Mouse (Mus musculus): ENCODE measurements around the gene Gm45713. TPM values are rescaled to one million over a fixed set of nuclear protein-coding genes. Genes with fewer than 3 reads are reported as not detected.

Gm45713 gene
- polyA plus RNA-seq, 1 experiment = 0.95 TPM

DNA sequence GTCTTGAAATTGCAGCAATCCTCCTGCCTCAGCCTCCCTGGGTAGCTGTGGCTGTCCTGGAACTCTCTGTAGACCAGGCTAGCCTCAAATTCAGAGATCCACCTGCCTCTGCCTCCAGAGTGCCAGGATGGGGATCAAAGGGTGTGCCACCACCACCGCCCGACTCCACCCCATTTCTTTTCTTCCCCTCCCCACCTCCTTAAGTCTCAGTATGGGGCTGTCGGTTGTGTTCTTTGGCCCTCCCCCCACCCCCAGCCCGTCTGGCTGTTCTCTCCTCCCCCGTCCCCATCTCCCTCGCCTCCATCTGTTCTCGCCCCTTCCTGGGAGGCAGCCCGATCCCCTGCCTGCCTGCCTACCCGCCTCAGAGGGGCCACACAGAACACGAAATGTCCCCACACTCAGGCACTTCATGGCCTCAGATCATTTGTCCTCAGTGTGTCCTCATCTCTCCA is 30.9 kb upstream of the Gm45713 start:
- H3K27me3 ChIP-seq (ENCODE audit: control insufficient read depth, insufficient read depth, insufficient read length) = peaks cover 55% of the 10 kb centered on the region
- no peak for TF ChIP-seq CEBPB (IDR thresholded peaks at IDR 0.05; ENCODE audit: low read depth)
- no peak for TF ChIP-seq MYOD1 (IDR thresholded peaks at IDR 0.05; ENCODE audit: control insufficient read depth, insufficient read length, low read depth)
- TF ChIP-seq CTCF (IDR thresholded peaks at IDR 0.05; ENCODE audit: control insufficient read depth, insufficient read depth, insufficient read length) = no peak
- no peak for TF ChIP-seq MAX (IDR thresholded peaks at IDR 0.05)
- TF ChIP-seq USF1 (IDR thresholded peaks at IDR 0.05; ENCODE audit: low read depth) = no peak
- TF ChIP-seq MYOG (IDR thresholded peaks at IDR 0.05; ENCODE audit: control insufficient read depth, extremely low read depth, insufficient read length) = no peak
- TF ChIP-seq FOSL1 (IDR thresholded peaks at IDR 0.05; ENCODE audit: insufficient read depth, low read length, poor library complexity, severe bottlenecking) = no peak
- H3K36me3 ChIP-seq (ENCODE audit: control insufficient read depth, insufficient read depth) = no peaks in the 10 kb centered on the region
- H3ac ChIP-seq (ENCODE audit: control insufficient read depth, insufficient read length, low read depth) = no peak overlapping the region
- H3K79me2 ChIP-seq (ENCODE audit: control insufficient read depth, insufficient read depth) = no peaks in the 10 kb centered on the region
- no peaks in the 10 kb centered on the region for H3K79me3 ChIP-seq (ENCODE audit: low read depth)
- H3K4me3 ChIP-seq (ENCODE audit: insufficient read depth, poor library complexity, severe bottlenecking) = no peak overlapping the region

DNA sequence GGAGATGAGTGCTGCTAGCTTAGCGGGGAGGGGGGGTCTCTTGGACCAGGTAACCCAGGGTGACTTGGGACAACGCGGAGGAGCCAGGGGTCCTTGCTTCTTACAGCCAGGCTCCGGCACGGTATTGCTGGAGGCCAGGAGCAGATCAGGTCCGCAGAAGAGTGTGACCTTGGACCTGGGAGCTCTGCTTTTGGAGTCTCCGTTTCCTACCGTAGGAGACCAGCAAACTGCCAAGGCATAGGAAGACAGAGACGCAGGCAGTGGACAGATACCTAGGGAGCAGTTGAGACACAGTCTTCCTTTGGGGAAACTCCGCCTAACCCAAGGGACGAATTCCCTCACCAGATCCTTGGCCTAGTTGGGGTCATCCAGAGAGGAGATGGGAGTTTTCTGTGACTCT is 29.7 kb upstream of the Gm45713 start:
- no peaks in the 10 kb centered on the region for H3K36me3 ChIP-seq (ENCODE audit: control insufficient read depth, insufficient read depth)
- H3K79me3 ChIP-seq (ENCODE audit: low read depth) = no peaks in the 10 kb centered on the region
- TF ChIP-seq MYOD1 (IDR thresholded peaks at IDR 0.05; ENCODE audit: control insufficient read depth, insufficient read length, low read depth) (no peak), USF1 (IDR thresholded peaks at IDR 0.05; ENCODE audit: low read depth) (no peak), MAX (IDR thresholded peaks at IDR 0.05) (no peak), MYOG (IDR thresholded peaks at IDR 0.05; ENCODE audit: control insufficient read depth, extremely low read depth, insufficient read length) (no peak), FOSL1 (IDR thresholded peaks at IDR 0.05; ENCODE audit: insufficient read depth, low read length, poor library complexity, severe bottlenecking) (no peak), CTCF (IDR thresholded peaks at IDR 0.05; ENCODE audit: control insufficient read depth, insufficient read depth, insufficient read length) (no peak), CEBPB (IDR thresholded peaks at IDR 0.05; ENCODE audit: low read depth) (no peak)
- peaks cover 55% of the 10 kb centered on the region for H3K27me3 ChIP-seq (ENCODE audit: control insufficient read depth, insufficient read depth, insufficient read length)
- H3ac ChIP-seq (ENCODE audit: control insufficient read depth, insufficient read length, low read depth) = no peak overlapping the region
- no peak overlapping the region for H3K4me3 ChIP-seq (ENCODE audit: insufficient read depth, poor library complexity, severe bottlenecking)
- H3K79me2 ChIP-seq (ENCODE audit: control insufficient read depth, insufficient read depth) = no peaks in the 10 kb centered on the region

DNA sequence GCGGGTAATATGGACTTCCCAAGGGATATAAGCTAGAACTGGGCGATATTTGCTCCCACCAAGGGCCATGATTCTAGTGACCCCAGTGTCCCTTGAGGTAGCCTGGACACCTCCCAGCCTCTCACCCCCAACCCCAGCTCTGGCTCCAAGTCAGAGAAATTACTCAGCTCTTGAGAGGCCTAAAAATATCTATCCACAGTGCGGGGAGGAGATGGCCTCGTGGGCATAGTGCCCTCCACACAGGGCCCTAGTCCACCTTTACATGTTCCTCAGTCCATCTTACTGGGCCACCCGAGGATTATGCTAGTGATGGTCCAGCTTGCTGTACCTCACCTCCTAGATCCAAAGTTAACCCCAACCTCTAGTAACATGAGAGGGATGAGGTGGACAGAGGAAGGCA is 28.8 kb upstream of the Gm45713 start:
- TF ChIP-seq FOSL1 (IDR thresholded peaks at IDR 0.05; ENCODE audit: insufficient read depth, low read length, poor library complexity, severe bottlenecking) (no peak), MAX (IDR thresholded peaks at IDR 0.05) (no peak), MYOG (IDR thresholded peaks at IDR 0.05; ENCODE audit: control insufficient read depth, extremely low read depth, insufficient read length) (no peak), CEBPB (IDR thresholded peaks at IDR 0.05; ENCODE audit: low read depth) (no peak), CTCF (IDR thresholded peaks at IDR 0.05; ENCODE audit: control insufficient read depth, insufficient read depth, insufficient read length) (no peak), USF1 (IDR thresholded peaks at IDR 0.05; ENCODE audit: low read depth) (no peak), MYOD1 (IDR thresholded peaks at IDR 0.05; ENCODE audit: control insufficient read depth, insufficient read length, low read depth) (no peak)
- Histone ChIP-seq H3K79me3 (ENCODE audit: low read depth) (no peaks in the 10 kb centered on the region), H3K4me3 (ENCODE audit: insufficient read depth, poor library complexity, severe bottlenecking) (no peak overlapping the region), H3ac (ENCODE audit: control insufficient read depth, insufficient read length, low read depth) (no peak overlapping the region), H3K36me3 (ENCODE audit: control insufficient read depth, insufficient read depth) (no peaks in the 10 kb centered on the region), H3K79me2 (ENCODE audit: control insufficient read depth, insufficient read depth) (no peaks in the 10 kb centered on the region), H3K27me3 (ENCODE audit: control insufficient read depth, insufficient read depth, insufficient read length) (peaks cover 52% of the 10 kb centered on the region)

DNA sequence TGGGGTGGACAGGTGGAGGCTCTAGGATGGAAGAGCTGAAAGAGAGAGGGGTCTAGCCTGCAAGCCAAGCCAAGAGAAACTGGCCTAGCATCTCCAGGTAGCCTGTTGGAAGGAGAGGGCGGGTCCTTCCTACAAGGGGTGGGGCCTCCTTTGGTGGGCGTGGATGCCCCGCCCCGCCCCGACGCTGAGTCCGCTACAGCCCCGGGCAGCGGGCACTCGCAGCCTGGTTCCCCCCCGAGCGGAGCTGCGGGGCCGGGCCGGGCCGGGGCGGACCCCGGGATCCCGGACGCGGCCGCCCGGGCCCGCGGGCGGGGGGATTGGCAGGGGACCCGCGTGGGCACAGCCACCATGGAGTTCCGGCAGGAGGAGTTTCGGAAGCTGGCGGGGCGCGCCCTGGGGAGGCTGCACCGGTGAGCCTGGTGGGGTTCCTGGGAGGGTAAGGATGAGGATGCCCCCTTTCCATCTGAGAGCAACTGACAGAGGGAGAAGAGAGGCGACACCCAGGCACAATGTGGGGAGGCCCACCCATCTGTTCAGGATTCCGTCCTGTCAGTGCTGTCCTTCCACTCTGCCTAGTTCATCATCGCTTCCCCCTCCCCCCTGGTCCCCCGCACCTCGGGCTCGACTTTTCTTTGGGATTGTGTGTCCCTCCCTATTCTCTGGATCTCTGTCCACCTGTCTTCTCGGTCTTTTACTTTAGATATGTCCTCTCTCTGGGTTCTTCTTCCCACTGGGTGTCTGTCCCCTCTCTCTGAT is 27.9 kb upstream of the Gm45713 start, which contains the start of gene Slc17a7:
Gene Slc17a7, plus strand, starts transcription at position 215 of the 756 bp plus-strand sequence.
- TF ChIP-seq CEBPB (IDR thresholded peaks at IDR 0.05; ENCODE audit: low read depth) = no peak
- no peak for TF ChIP-seq USF1 (IDR thresholded peaks at IDR 0.05; ENCODE audit: low read depth)
- no peak for TF ChIP-seq CTCF (IDR thresholded peaks at IDR 0.05; ENCODE audit: control insufficient read depth, insufficient read depth, insufficient read length)
- peaks cover 45% of the 10 kb centered on the region for H3K27me3 ChIP-seq (ENCODE audit: control insufficient read depth, insufficient read depth, insufficient read length)

DNA sequence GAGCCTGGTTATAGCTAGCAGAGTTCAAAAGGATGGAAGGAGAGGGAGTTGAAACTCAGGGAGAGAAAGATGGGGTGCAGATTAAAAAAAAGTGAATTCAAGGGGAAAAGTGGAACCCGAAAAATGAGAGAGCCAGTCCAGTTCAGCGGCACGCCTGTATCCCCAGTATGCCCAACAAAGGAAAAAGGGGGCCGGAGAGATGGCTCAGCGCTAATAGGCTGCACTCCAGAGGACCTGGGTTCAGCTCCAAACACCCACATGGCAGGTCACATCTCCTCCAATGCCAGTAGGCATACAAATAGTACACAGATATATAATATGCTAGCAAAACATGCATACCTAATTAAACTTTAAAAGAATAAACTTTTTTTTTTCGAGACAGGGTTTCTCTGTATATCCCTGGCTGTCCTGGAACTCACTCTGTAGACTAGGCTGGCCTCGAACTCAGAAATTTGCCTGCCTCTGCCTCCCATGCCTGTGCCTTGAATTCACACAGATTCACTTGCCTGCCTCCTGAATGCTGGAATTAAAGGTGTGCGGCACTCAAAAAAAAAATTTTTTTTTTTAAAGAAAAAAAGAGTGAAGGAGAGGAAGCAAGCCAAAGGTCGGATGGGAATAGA is 27.1 kb upstream of the Gm45713 start:
- Histone ChIP-seq H3K27me3 (ENCODE audit: control insufficient read depth, insufficient read depth, insufficient read length) (peaks cover 37% of the 10 kb centered on the region), H3K4me3 (ENCODE audit: insufficient read depth, poor library complexity, severe bottlenecking) (no peak overlapping the region), H3K36me3 (ENCODE audit: control insufficient read depth, insufficient read depth) (no peaks in the 10 kb centered on the region), H3ac (ENCODE audit: control insufficient read depth, insufficient read length, low read depth) (no peak overlapping the region), H3K79me2 (ENCODE audit: control insufficient read depth, insufficient read depth) (no peaks in the 10 kb centered on the region), H3K79me3 (ENCODE audit: low read depth) (no peaks in the 10 kb centered on the region)
- no peak for TF ChIP-seq FOSL1 (IDR thresholded peaks at IDR 0.05; ENCODE audit: insufficient read depth, low read length, poor library complexity, severe bottlenecking)
- no peak for TF ChIP-seq MAX (IDR thresholded peaks at IDR 0.05)
- no peak for TF ChIP-seq MYOD1 (IDR thresholded peaks at IDR 0.05; ENCODE audit: control insufficient read depth, insufficient read length, low read depth)
- TF ChIP-seq USF1 (IDR thresholded peaks at IDR 0.05; ENCODE audit: low read depth) = no peak
- no peak for TF ChIP-seq CTCF (IDR thresholded peaks at IDR 0.05; ENCODE audit: control insufficient read depth, insufficient read depth, insufficient read length)
- no peak for TF ChIP-seq MYOG (IDR thresholded peaks at IDR 0.05; ENCODE audit: control insufficient read depth, extremely low read depth, insufficient read length)
- no peak for TF ChIP-seq CEBPB (IDR thresholded peaks at IDR 0.05; ENCODE audit: low read depth)

More for the DNA sequence above, 27.9 kb upstream of the Gm45713 start, which contains the start of gene Slc17a7:
- Histone ChIP-seq H3ac (ENCODE audit: control insufficient read depth, insufficient read length, low read depth) (peak within 1 kb of the TSS; percentile 33), H3K79me2 (ENCODE audit: control insufficient read depth, insufficient read depth) (no peaks in the 10 kb centered on the region), H3K36me3 (ENCODE audit: control insufficient read depth, insufficient read depth) (no peaks in the 10 kb centered on the region), H3K4me3 (ENCODE audit: insufficient read depth, poor library complexity, severe bottlenecking) (no peak within 1 kb of the TSS), H3K79me3 (ENCODE audit: low read depth) (no peaks in the 10 kb centered on the region)
